Mouse (Mus musculus) liver, adult 2 months (tissue): Measurements from ENCODE around the gene Clta.

Experiments
- CTCF ChIP-seq: fragments of 200-500 bp; IDR thresholded peaks from 2 replicates; pipeline ENCODE4 v1.5.1; 2011; ENCODE audit warnings: low read depth, low read length, control low read depth
- POLR2A ChIP-seq: fragments of 200-500 bp; IDR thresholded peaks from 2 replicates; pipeline ENCODE4 v1.6.1; 2011; ENCODE audit warnings: low read length, control low read depth; ENCODE audit not compliant: insufficient read depth; ENCODE audit errors: extremely low read depth

GRCm38 (mm10) chr4:44024241-44024640 lies 20.0 kb downstream of the Clta start:
- TF ChIP-seq CTCF (no peak), POLR2A (no peak)
